Mouse (Mus musculus) cerebellum, adult 2 months (tissue): ENCODE measurements around the gene Yaf2.

Experiments used
- CTCF ChIP-seq: fragments of 200-500 bp; IDR thresholded peaks from 2 replicates; pipeline ENCODE4 v1.5.1; 2011; ENCODE audit warnings: low read depth, mild to moderate bottlenecking, control low read depth, low read length, moderate library complexity, borderline replicate concordance; ENCODE audit not compliant: insufficient read depth
- POLR2A ChIP-seq: fragments of 200-500 bp; IDR thresholded peaks from 2 replicates; pipeline ENCODE4 v1.6.1; 2011; ENCODE audit warnings: low read length, control low read depth, borderline replicate concordance; ENCODE audit not compliant: insufficient read depth

GRCm38 (mm10) chr15:93294483-93294882, 42.3 kb downstream of the Yaf2 start:
- TF ChIP-seq POLR2A = no peak
- no peak for TF ChIP-seq CTCF
